Mouse (Mus musculus) liver, embryonic 14.5 days (tissue): ENCODE data around the gene Shd.

Experiments
- CTCF ChIP-seq: IDR thresholded peaks from 2 replicates; pipeline ENCODE4 v1.5.1; 2016; ENCODE audit warnings: antibody characterized with exemption, low read depth, control low read depth
- EP300 ChIP-seq: IDR thresholded peaks from 2 replicates; pipeline ENCODE4 v1.6.1; 2016; ENCODE audit warnings: antibody characterized with exemption, low read depth

DNA sequence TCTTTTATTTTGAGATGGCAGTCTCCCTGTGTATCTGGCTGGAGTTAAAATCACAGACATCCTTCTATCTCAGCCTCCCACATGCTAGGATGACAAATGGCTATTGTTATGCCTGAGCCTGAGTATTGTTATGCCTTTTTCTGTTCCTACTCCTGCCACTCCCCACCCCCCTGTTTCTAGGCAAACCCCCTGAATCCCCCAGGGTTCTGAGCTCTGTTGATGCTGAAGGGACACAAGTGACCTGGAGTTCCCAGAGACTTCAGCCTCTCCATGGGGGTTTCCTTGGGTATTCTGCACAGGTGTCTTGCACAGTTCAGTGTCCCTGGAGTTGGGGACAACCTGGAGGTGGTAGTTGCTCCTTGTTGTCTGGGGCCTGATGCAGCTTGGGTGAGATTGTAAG lies 18.2 kb upstream of the Shd start:
- TF ChIP-seq EP300 (no peak), CTCF (no peak)
